12 mouse cellular contexts compared by ENCODE assay signal in genomic region chr12:29534326-29534725, GRCm38 (mm10). TPM values are rescaled to one million over a fixed set of nuclear protein-coding genes. Genes with fewer than 3 reads are reported as not detected.
A peak's percentile ranks its signal among the peaks of the same experiment; 100 is the strongest.
DNase-seq lines count a peak whose midpoint lies in the region; ATAC-seq lines count a peak whose summit lies in the region.
"Had no signal": no experiment of that assay in that cellular context is flagged by ENCODE, and none has a peak within 500 bp of the region (broad histone marks: within the 10 kb centered on the region; RNA-seq: fewer than 3 reads in every experiment).

No protein-coding gene starts in this region.

- peak overlapping the region; percentile 62 for H3K9ac ChIP-seq in hindbrain, embryonic 11.5 days (ENCODE audit: low read depth, low read length)
- H3K9ac ChIP-seq: liver, embryonic 15.5 days had no signal

- peaks cover 72% of the 10 kb centered on the region for H3K27me3 ChIP-seq in embryonic facial prominence, embryonic 10.5 days (replicated peaks; ENCODE audit: low read depth, poor library complexity, severe bottlenecking)
- peaks cover 4% of the 10 kb centered on the region; the same call in 1 of the 2 replicates for H3K27me3 ChIP-seq in hindbrain, embryonic 11.5 days (ENCODE audit: control insufficient read depth, insufficient read depth, low read length)

- 3% methylated on average over 6 of the region's 6 CpGs for WGBS in embryonic facial prominence, embryonic 10.5 days
- WGBS in hindbrain, embryonic 11.5 days = 6% methylated on average over 6 of the region's 6 CpGs

- 0 out of 2 replicates have a peak overlapping the region, but pooled peaks have one; percentile 35 for H3K27ac ChIP-seq in embryonic facial prominence, embryonic 10.5 days (replicated peaks)
- peak overlapping the region; percentile 78 for H3K27ac ChIP-seq in hindbrain, embryonic 11.5 days (ENCODE audit: low read depth, low read length)
- H3K27ac ChIP-seq: liver, embryonic 15.5 days had no signal

- peaks cover 21% of the 10 kb centered on the region for H3K4me1 ChIP-seq in embryonic facial prominence, embryonic 10.5 days
- H3K4me1 ChIP-seq in hindbrain, embryonic 11.5 days (replicated peaks; ENCODE audit: control insufficient read depth, insufficient read depth, low read length) = no peaks in the 10 kb centered on the region; the same call in 1 of the 2 replicates
- H3K4me1 ChIP-seq: liver, embryonic 15.5 days had no signal

- DNase-seq in layer of hippocampus, adult 9-11 months = peak; percentile 59
- no peak for DNase-seq in layer of hippocampus, postnatal 10 days (ENCODE audit: low spot score in 2 of 2)
- DNase-seq in embryonic facial prominence, embryonic 10.5 days (ENCODE audit: low spot score) = no peak
- peak; percentile 42 for DNase-seq in hindbrain, embryonic 11.5 days (ENCODE audit: low spot score)
- DNase-seq in neural tube, embryonic 10.5 days (ENCODE audit: extremely low spot score, low spot score) = peak; percentile 15
- no peak for DNase-seq in ovary, postnatal 36 days (ENCODE audit: low spot score)
- no peak for DNase-seq in adrenal gland, postnatal 14 days
- DNase-seq: heart, postnatal 14 days had no signal

- H3K4me3 ChIP-seq in embryonic facial prominence, embryonic 10.5 days = peak overlapping the region; percentile 52
- H3K4me3 ChIP-seq in hindbrain, embryonic 11.5 days (ENCODE audit: low read depth, low read length) = peak overlapping the region; percentile 34
- H3K4me3 ChIP-seq: liver, embryonic 15.5 days had no signal

- peak overlapping the region; percentile 52 for H3K4me2 ChIP-seq in hindbrain, embryonic 11.5 days (replicated peaks; ENCODE audit: low read depth, low read length)
- H3K4me2 ChIP-seq: liver, embryonic 15.5 days had no signal

- no peaks in the 10 kb centered on the region for H3K36me3 ChIP-seq in embryonic facial prominence, embryonic 10.5 days (replicated peaks)
- H3K36me3 ChIP-seq in hindbrain, embryonic 11.5 days (ENCODE audit: control insufficient read depth, insufficient read depth, low read length) = no peaks in the 10 kb centered on the region
- H3K36me3 ChIP-seq: liver, embryonic 15.5 days had no signal

- no peaks in the 10 kb centered on the region for H3K9me3 ChIP-seq in embryonic facial prominence, embryonic 10.5 days
- no peaks in the 10 kb centered on the region for H3K9me3 ChIP-seq in hindbrain, embryonic 11.5 days (ENCODE audit: control insufficient read depth, low read length)
- H3K9me3 ChIP-seq: liver, embryonic 15.5 days had no signal

- no peak for ATAC-seq in hindbrain, embryonic 11.5 days (ENCODE audit: low FRiP score)
- no peak for ATAC-seq in megakaryocyte, adult 5-6 weeks (ENCODE audit: poor library complexity, severe bottlenecking)
- ATAC-seq: Patski had no signal

RNA-seq across cellular contexts. Expression of gene Myt1l, which starts 6.1 kb away (rescaled TPM):
- total RNA-seq in layer of hippocampus, postnatal 10 days (2021) = 100 to 1,000 TPM; 200 to 236 TPM
- 1.7 and 3.6 TPM in 2 replicates for polyA plus RNA-seq in embryonic facial prominence, embryonic 10.5 days (2016; fragmentation: Nextera tagmentation; extraction: Ambion mirVana)
- 26.7 and 30.9 TPM in 2 replicates for polyA plus RNA-seq in hindbrain, embryonic 11.5 days (2014; fragmentation: Nextera tagmentation; extraction: Ambion mirVana)
- total RNA-seq in megakaryocyte, adult 5-6 weeks (2015) = not detected in 2 replicates
- not detected in 2 replicates for total RNA-seq in megakaryocyte, adult 5-6 weeks (2017)
- total RNA-seq in adrenal gland, postnatal 14 days (2021) = 1.9 and 2.1 TPM in 2 replicates
- total RNA-seq: common myeloid progenitor, adult 5-6 weeks; heart, postnatal 14 days had no signal

Comparison
In these comparisons a context has a peak if more than half of its experiments do, and no peak if none do; other contexts are left out.
1. DNase-seq: peak in layer of hippocampus, adult 9-11 months (single experiment), hindbrain, embryonic 11.5 days (single experiment) and neural tube, embryonic 10.5 days (single experiment); none in layer of hippocampus, postnatal 10 days (0 of 2), embryonic facial prominence, embryonic 10.5 days (single experiment), ovary, postnatal 36 days (single experiment) and adrenal gland, postnatal 14 days (single experiment).
2. RNA of gene Myt1l, which starts 6.1 kb away (total RNA-seq): 200 to 236 TPM in layer of hippocampus, postnatal 10 days; 1.9 to 2.1 TPM in adrenal gland, postnatal 14 days and not detected in megakaryocyte, adult 5-6 weeks; every median in the first group is over 10 times any median in the second.